ENCODE assay signal across 9 mouse cellular contexts in the genomic region with DNA sequence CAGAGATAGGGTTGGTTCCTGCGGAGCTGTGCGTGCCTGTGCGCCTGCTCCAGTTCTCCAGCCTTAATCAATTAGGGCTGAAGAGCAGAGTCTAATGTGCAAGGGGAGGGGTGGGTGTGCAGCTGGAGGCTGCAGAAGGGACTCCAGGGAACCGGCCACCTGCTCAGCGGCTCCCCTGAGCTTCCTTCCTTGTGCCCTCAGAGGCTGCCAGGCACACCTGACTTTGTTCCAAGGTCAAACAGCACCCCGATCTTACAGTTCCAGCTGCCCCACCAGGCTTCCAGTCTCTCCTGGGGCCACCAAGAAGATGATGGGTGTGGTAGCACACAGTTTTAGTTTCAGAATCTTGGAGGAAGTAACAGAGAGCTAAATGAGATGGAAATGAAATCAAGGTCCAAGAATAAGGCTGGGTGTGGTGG. TPM values are rescaled to one million over a fixed set of nuclear protein-coding genes. Genes with fewer than 3 reads are reported as not detected.
DNase-seq lines count a peak whose midpoint lies in the region; ATAC-seq lines count a peak whose summit lies in the region.
"Had no signal": no experiment of that assay in that cellular context is flagged by ENCODE, and none has a peak within 500 bp of the region (broad histone marks: within the 10 kb centered on the region; RNA-seq: fewer than 3 reads in every experiment).

No protein-coding gene starts in this region.

- WGBS in forebrain, embryonic 16.5 days = 9% methylated on average over 6 of the region's 6 CpGs
- 12% methylated on average over 6 of the region's 6 CpGs for whole genome bisulfite sequencing in liver, embryonic 12.5 days (ENCODE audit: insufficient replicate concordance)
- 7% methylated on average over 6 of the region's 6 CpGs for WGBS in stomach, embryonic 15.5 days

- no peaks in the 10 kb centered on the region for H3K9me3 ChIP-seq in forebrain, embryonic 16.5 days (ENCODE audit: control insufficient read depth, low read length)
- no peaks in the 10 kb centered on the region for H3K9me3 ChIP-seq in liver, embryonic 12.5 days (replicated peaks)
- H3K9me3 ChIP-seq in stomach, embryonic 15.5 days = no peaks in the 10 kb centered on the region

- H3K9ac ChIP-seq in forebrain, embryonic 16.5 days (replicated peaks; ENCODE audit: low read depth, low read length) = 0 out of 2 replicates have a peak overlapping the region, but pooled peaks have one; percentile 44
- H3K9ac ChIP-seq in liver, embryonic 12.5 days = no peak overlapping the region
- H3K9ac ChIP-seq in stomach, embryonic 15.5 days = no peak overlapping the region

- DNase-seq in thymus, postnatal 0 days (ENCODE audit: low spot score) = peak; percentile 16
- no peak for DNase-seq in thymus, adult 18-20 months
- DNase-seq in spleen, postnatal 14 days (ENCODE audit: low spot score in 2 of 2) = no peak
- no peak for DNase-seq in layer of hippocampus, adult 8-10 months (ENCODE audit: low spot score in 2 of 2)
- no peak for DNase-seq in left cerebral cortex, postnatal 25 days (ENCODE audit: low spot score in 2 of 2)

- peak overlapping the region; percentile 36 for H3K4me2 ChIP-seq in forebrain, embryonic 16.5 days (ENCODE audit: low read length)
- peak overlapping the region; percentile 40 for H3K4me2 ChIP-seq in liver, embryonic 12.5 days
- peak overlapping the region; percentile 53 for H3K4me2 ChIP-seq in stomach, embryonic 15.5 days

- peak; percentile 55 for ATAC-seq in forebrain, embryonic 16.5 days
- no peak for ATAC-seq in liver, embryonic 12.5 days
- peak; percentile 75; the same call in 1 of the 2 replicates for ATAC-seq in stomach, embryonic 15.5 days (ENCODE audit: insufficient read depth, low FRiP score, low read depth)

- no peaks in the 10 kb centered on the region for H3K27me3 ChIP-seq in forebrain, embryonic 16.5 days (replicated peaks; ENCODE audit: control insufficient read depth, insufficient read depth, low read length)
- peaks cover 43% of the 10 kb centered on the region for H3K27me3 ChIP-seq in liver, embryonic 12.5 days (replicated peaks)
- H3K27me3 ChIP-seq in stomach, embryonic 15.5 days (replicated peaks) = no peaks in the 10 kb centered on the region

- peaks cover 14% of the 10 kb centered on the region for H3K4me1 ChIP-seq in forebrain, embryonic 16.5 days (replicated peaks; ENCODE audit: control insufficient read depth, insufficient read depth, low read length)
- peaks cover 12% of the 10 kb centered on the region; the same call in 1 of the 2 replicates for H3K4me1 ChIP-seq in liver, embryonic 12.5 days
- peaks cover 23% of the 10 kb centered on the region for H3K4me1 ChIP-seq in stomach, embryonic 15.5 days

- peak overlapping the region; percentile 37; the same call in 1 of the 2 replicates for H3K27ac ChIP-seq in forebrain, embryonic 16.5 days (ENCODE audit: low read length)
- no peak overlapping the region for H3K27ac ChIP-seq in liver, embryonic 12.5 days
- H3K27ac ChIP-seq in stomach, embryonic 15.5 days = peak overlapping the region; percentile 91

- H3K36me3 ChIP-seq in forebrain, embryonic 16.5 days (ENCODE audit: control insufficient read depth, insufficient read depth) = no peaks in the 10 kb centered on the region
- H3K36me3 ChIP-seq in liver, embryonic 12.5 days = no peaks in the 10 kb centered on the region
- H3K36me3 ChIP-seq in stomach, embryonic 15.5 days = no peaks in the 10 kb centered on the region

- intact Hi-C loops in left cerebral cortex, postnatal 25 days (cut with DNase I) = no loop called here

- no peak overlapping the region for H3K4me3 ChIP-seq in forebrain, embryonic 16.5 days (replicated peaks; ENCODE audit: low read length)
- no peak overlapping the region for H3K4me3 ChIP-seq in liver, embryonic 12.5 days
- peak overlapping the region; percentile 3; the same call in 1 of the 2 replicates for H3K4me3 ChIP-seq in stomach, embryonic 15.5 days (replicated peaks)

RNA-seq across cellular contexts. Expression of gene Tent5b, which starts 39.5 kb away (rescaled TPM):
- 0.38 and 0.40 TPM in 2 replicates for polyA plus RNA-seq in thymus, postnatal 0 days (2015; fragmentation: Nextera tagmentation; extraction: Ambion mirVana)
- 0.09 and 0.14 TPM in 2 replicates for polyA plus RNA-seq in forebrain, embryonic 16.5 days (2015; fragmentation: Nextera tagmentation; extraction: Ambion mirVana)
- 0.06 TPM in 1 of 2 replicates, not detected in the other for polyA plus RNA-seq in liver, embryonic 12.5 days (2016; fragmentation: Nextera tagmentation; extraction: Ambion mirVana)
- 2.4 and 4.1 TPM in 2 replicates for polyA plus RNA-seq in stomach, embryonic 15.5 days (2015; fragmentation: Nextera tagmentation; extraction: Ambion mirVana)
- total RNA-seq in layer of hippocampus, adult 8-10 months (2022) = under 1 TPM in 2 of 4 experiments, not detected in 2; 0.14 to 0.31 TPM
- under 1 TPM in 1 of 2 experiments, not detected in 1; 0.21 TPM for total RNA-seq in left cerebral cortex, postnatal 25 days (2021)

RNA-seq across cellular contexts. Expression of gene Trnp1, which starts 58.0 kb away (rescaled TPM):
- polyA plus RNA-seq in thymus, postnatal 0 days (2015; fragmentation: Nextera tagmentation; extraction: Ambion mirVana) = 1.2 and 1.4 TPM in 2 replicates
- polyA plus RNA-seq in forebrain, embryonic 16.5 days (2015; fragmentation: Nextera tagmentation; extraction: Ambion mirVana) = 6.5 and 9.2 TPM in 2 replicates
- polyA plus RNA-seq in liver, embryonic 12.5 days (2016; fragmentation: Nextera tagmentation; extraction: Ambion mirVana) = 0.14 and 0.27 TPM in 2 replicates
- 2.8 and 3.1 TPM in 2 replicates for polyA plus RNA-seq in stomach, embryonic 15.5 days (2015; fragmentation: Nextera tagmentation; extraction: Ambion mirVana)
- total RNA-seq in layer of hippocampus, adult 8-10 months (2022) = 100 to 1,000 TPM; 159 to 177 (median 165) TPM
- 100 to 1,000 TPM; 157 to 177 TPM for total RNA-seq in left cerebral cortex, postnatal 25 days (2021)
- total RNA-seq: neutrophil, adult 5-6 weeks had no signal
